Mouse (Mus musculus): ENCODE data around the gene Brd2. TPM values are rescaled to one million over a fixed set of nuclear protein-coding genes. Genes with fewer than 3 reads are reported as not detected.

Brd2 gene
- 421 to 508 TPM (median 482 TPM) in 4 replicates for total RNA-seq (2023)

GRCm38 (mm10) chr17:34122188-34122984 is at the start of gene Brd2:
TSS of gene Brd2 (minus strand) at chr17:34122634.

GRCm38 (mm10) chr17:34152923-34153322 is 30.5 kb upstream of the Brd2 start, which contains the start of gene H2-DMb1:
TSS of gene H2-DMb1 (plus strand) at chr17:34153072.

DNA sequence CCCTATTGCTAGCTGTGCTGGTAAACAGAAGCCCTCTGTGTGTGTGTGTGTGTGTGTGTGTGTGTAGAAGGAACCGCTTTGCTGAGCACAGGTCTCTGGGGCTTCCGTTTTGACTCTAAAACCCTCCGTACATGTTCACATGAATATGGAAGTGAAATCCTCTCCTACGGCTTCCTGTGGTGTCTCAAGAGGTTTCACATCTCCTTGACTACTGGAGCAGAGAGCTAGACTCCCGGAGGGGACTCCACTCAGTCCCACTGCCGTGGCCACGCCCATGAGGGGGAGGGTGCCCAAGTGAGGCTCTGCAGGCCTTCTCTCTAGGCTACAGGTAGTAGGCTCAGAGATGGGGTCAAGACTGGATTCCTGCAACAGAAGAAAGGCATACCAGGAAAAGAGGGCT is 20.6 kb upstream of the Brd2 start, which contains the start of gene H2-DMb2:
TSS of gene H2-DMb2 (plus strand) at position 275 of the 400 bp plus-strand sequence.

DNA sequence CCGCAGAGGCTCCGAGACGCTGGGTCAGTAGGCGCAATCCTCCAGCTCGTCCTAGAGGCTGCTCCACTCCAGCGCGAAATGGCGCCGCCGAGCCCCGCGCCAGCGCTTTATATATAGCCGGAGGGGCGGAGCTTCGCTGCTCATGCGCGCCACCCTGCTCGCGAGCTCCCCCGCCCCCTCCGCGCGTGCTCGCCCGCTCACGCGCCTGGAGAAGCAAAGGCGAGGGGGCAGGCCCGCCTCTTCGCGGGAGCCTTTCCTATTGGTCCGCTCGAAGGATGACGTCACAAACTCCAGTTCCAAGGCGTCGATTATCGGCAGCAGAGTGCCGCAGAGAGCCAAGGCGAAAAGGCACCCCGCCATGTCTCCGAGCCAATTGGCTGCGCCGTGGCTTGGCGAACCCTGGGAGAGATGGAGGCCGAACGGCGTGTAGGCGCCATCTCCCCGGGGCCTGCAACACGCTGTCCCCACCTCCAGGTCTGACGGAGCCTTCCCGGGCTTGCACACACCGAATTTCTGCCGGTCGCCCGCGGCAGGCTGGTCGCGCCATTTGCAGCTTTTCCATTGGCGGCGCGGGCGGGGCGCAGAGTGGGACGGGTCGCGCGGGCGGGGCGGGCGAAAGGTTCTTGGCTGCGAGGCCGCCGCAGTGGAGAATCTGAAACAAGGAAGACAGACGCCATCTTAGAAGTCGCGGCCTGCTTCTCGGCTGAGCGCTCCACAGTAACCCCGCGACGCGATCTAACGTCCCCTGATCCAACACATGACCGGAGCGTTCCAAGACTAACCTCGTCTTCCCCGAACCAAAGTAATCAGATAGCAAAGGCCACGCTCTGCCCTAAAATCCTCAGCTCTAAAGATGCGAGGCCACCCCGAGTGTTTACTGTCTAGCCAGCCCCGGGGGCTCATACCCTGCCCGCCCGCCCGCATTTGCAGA is 2.9 kb downstream of the Brd2 start, which contains the start of gene H2-DMa:
TSS of gene H2-DMa (plus strand) at position 293 of the 931 bp plus-strand sequence.

DNA sequence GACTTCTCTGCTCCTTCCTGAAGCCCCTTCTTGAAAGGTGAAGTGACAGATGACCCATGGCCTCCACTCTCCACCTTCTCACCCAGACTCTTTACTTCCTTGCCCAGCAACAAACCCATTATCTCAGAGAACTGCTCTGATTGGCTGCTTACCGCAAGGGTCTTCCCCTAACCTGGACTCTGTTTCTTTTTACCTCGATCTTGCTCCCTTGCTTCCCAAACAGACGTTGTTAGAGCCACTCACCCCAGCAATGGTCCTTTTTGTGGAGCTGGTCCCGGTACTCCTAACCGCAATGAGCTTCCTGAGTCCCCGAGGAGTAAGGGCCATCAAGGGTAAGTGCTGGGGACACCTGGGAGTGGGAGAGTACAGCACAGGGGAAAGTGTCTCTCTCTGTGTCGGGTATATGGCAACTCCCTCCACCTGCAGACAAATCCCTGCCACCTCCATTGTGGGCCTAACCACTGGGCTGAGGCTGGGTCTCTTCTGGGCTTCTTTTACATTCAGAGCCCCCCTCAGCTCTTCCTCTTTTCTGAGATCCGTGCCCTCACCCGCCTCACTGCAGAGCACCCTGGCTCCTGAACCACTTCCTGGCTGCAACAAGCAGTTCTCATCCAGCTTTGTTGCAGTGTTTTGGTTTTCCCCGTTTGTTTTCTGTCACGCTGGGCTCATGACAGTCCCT is 30.1 kb downstream of the Brd2 start, which contains the start of gene H2-Oa:
TSS of gene H2-Oa (plus strand) at position 144 of the 679 bp plus-strand sequence.

Other genes with a start within 250 kb of the Brd2 start
- gene Gm7029, start 248.8 kb downstream of the Brd2 start, total RNA-seq (2023), result not detected in 4 replicates
- 2.4 to 6.4 TPM (median 2.6 TPM) in 4 replicates for gene Kifc1, start 232.0 kb downstream of the Brd2 start, total RNA-seq (2023)
- 0.75 to 0.94 TPM in 2 of 4 replicates, not detected in the others for gene Platr17, start 217.5 kb downstream of the Brd2 start, total RNA-seq (2023)
- gene Daxx, start 213.2 kb downstream of the Brd2 start, total RNA-seq (2023), result 43.7 to 52.6 TPM (median 49.3 TPM) in 4 replicates
- 431 to 449 TPM (median 436 TPM) in 4 replicates for gene Tapbp, start 206.7 kb downstream of the Brd2 start, total RNA-seq (2023)
- gene Zbtb22, start 206.7 kb downstream of the Brd2 start, total RNA-seq (2023), result 37.5 to 42.9 TPM (median 39.2 TPM) in 4 replicates
- gene Rgl2, start 193.1 kb downstream of the Brd2 start, total RNA-seq (2023), result 169 to 183 TPM (median 181 TPM) in 4 replicates
- gene Pfdn6, start 182.3 kb downstream of the Brd2 start, total RNA-seq (2023), result 55.2 to 64.5 TPM (median 58.4 TPM) in 4 replicates
- gene Wdr46, start 182.0 kb downstream of the Brd2 start, total RNA-seq (2023), result 37.1 to 42.6 TPM (median 40.1 TPM) in 4 replicates
- 3.9 to 6.1 TPM (median 5.8 TPM) in 4 replicates for gene B3galt4, start 171.1 kb downstream of the Brd2 start, total RNA-seq (2023)
- gene Vps52, start 166.8 kb downstream of the Brd2 start, total RNA-seq (2023), result 86.2 to 102 TPM (median 93.0 TPM) in 4 replicates
- gene Rps18, start 166.6 kb downstream of the Brd2 start, total RNA-seq (2023), result 1,434 to 1,528 TPM (median 1,474 TPM) in 4 replicates
- 2,712 to 3,144 TPM (median 2,852 TPM) in 4 replicates for gene H2-K1, start 122.3 kb downstream of the Brd2 start, total RNA-seq (2023)
- 31.0 to 45.2 TPM (median 32.4 TPM) in 4 replicates for gene Ring1, start 98.0 kb downstream of the Brd2 start, total RNA-seq (2023)
- gene H2-Ke6, start 94.6 kb downstream of the Brd2 start, total RNA-seq (2023), result 122 to 144 TPM (median 136 TPM) in 4 replicates
- 63.8 to 91.4 TPM (median 78.7 TPM) in 4 replicates for gene Slc39a7, start 91.0 kb downstream of the Brd2 start, total RNA-seq (2023)
- 106 to 119 TPM (median 119 TPM) in 4 replicates for gene Rxrb, start 90.8 kb downstream of the Brd2 start, total RNA-seq (2023)
- gene Col11a2, start 83.2 kb downstream of the Brd2 start, total RNA-seq (2023), result 4.3 to 8.8 TPM (median 5.6 TPM) in 4 replicates
- 232 to 249 TPM (median 239 TPM) in 4 replicates for gene H2-Oa, start 30.3 kb downstream of the Brd2 start, total RNA-seq (2023)
- 659 to 693 TPM (median 673 TPM) in 4 replicates for gene H2-DMa, start 3.1 kb downstream of the Brd2 start, total RNA-seq (2023)
- 1,557 to 1,593 TPM (median 1,583 TPM) in 4 replicates for gene H2-DMb2, start 20.7 kb upstream of the Brd2 start, total RNA-seq (2023)
- 718 to 852 TPM (median 762 TPM) in 4 replicates for gene H2-DMb1, start 30.4 kb upstream of the Brd2 start, total RNA-seq (2023)
- gene Tap1, start 64.9 kb upstream of the Brd2 start, total RNA-seq (2023), result 128 to 142 TPM (median 134 TPM) in 4 replicates
- 94.7 to 115 TPM (median 111 TPM) in 4 replicates for gene Psmb9, start 65.1 kb upstream of the Brd2 start, total RNA-seq (2023)
- gene Psmb8, start 75.1 kb upstream of the Brd2 start, total RNA-seq (2023), result 201 to 222 TPM (median 208 TPM) in 4 replicates
- 108 to 140 TPM (median 126 TPM) in 4 replicates for gene Tap2, start 80.9 kb upstream of the Brd2 start, total RNA-seq (2023)
- 973 to 1,048 TPM (median 1,003 TPM) in 4 replicates for gene H2-Ob, start 116.3 kb upstream of the Brd2 start, total RNA-seq (2023)
- gene H2-Ab1, start 135.1 kb upstream of the Brd2 start, total RNA-seq (2023), result 5,714 to 6,004 TPM (median 5,823 TPM) in 4 replicates
- gene H2-Aa, start 165.2 kb upstream of the Brd2 start, total RNA-seq (2023), result 5,071 to 5,156 TPM (median 5,095 TPM) in 4 replicates
- 3,754 to 3,983 TPM (median 3,819 TPM) in 4 replicates for gene H2-Eb1, start 183.2 kb upstream of the Brd2 start, total RNA-seq (2023)
- 39.5 to 45.2 TPM (median 44.6 TPM) in 4 replicates for gene H2-Eb2, start 203.0 kb upstream of the Brd2 start, total RNA-seq (2023)
- gene Btnl2, start 232.2 kb upstream of the Brd2 start, total RNA-seq (2023), result 8.7 to 12.1 TPM (median 11.4 TPM) in 4 replicates

Measured in B cell, adult 62 days (primary cell).